Mouse (Mus musculus): ENCODE measurements around the gene Arntl.

DNA sequence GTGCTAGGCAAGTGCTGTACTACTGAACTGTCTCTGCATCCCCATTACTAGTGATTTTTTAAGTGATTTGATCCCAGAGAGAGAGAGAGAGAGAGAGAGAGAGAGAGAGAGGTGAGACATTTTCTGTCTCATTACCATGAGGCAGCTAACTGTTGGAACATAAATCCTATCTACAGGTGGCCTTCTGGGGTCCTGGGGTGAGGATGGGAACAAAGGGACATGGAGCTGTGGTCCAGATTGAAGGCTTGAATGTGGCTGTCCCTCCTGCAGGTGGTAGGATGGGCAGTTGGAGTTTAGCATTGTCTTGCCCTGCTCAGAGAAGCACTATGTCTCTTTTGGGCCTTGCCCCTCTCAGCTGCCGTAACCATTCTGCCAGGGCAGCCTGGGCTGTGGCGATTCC lies 63.7 kb downstream of the Arntl start:
- TF ChIP-seq GATA1 (IDR thresholded peaks at IDR 0.05; ENCODE audit: low read length): no peak
- TF ChIP-seq TAL1 (IDR thresholded peaks at IDR 0.05; ENCODE audit: low read length): no peak
